Mouse (Mus musculus): ENCODE measurements around the gene Dupd1.

Gene Dupd1

GRCm38 (mm10) chr14:21722021-21722698 is 7.8 kb upstream of the Dupd1 start:
- no peak for DNase-seq (ENCODE audit: low read depth, low spot score)

- no peak for DNase-seq (ENCODE audit: low read depth, low spot score)
Measured at GRCm38 (mm10) chr14:21720430-21721205, 6.2 kb upstream of the Dupd1 start.

- no peak for DNase-seq (ENCODE audit: low read depth, low spot score)
Measured at GRCm38 (mm10) chr14:21719646-21720383, 5.4 kb upstream of the Dupd1 start.

- DNase-seq (ENCODE audit: low read depth, low spot score) = no peak
Measured at GRCm38 (mm10) chr14:21711231-21711630, 3.1 kb downstream of the Dupd1 start.

- DNase-seq (ENCODE audit: low read depth, low spot score) = no peak
Measured at GRCm38 (mm10) chr14:21709545-21709944, 4.8 kb downstream of the Dupd1 start.

- DNase-seq (ENCODE audit: low read depth, low spot score) = no peak
Measured at GRCm38 (mm10) chr14:21706759-21707571, 7.4 kb downstream of the Dupd1 start.

GRCm38 (mm10) chr14:21705462-21705861 is 8.9 kb downstream of the Dupd1 start:
- DNase-seq (ENCODE audit: low read depth, low spot score) = no peak

GRCm38 (mm10) chr14:21703255-21703654 is 11.1 kb downstream of the Dupd1 start:
- no peak for DNase-seq (ENCODE audit: low read depth, low spot score)

- no peak for DNase-seq (ENCODE audit: low read depth, low spot score)
Measured at GRCm38 (mm10) chr14:21702691-21703090, 11.7 kb downstream of the Dupd1 start.

- no peak for DNase-seq (ENCODE audit: low read depth, low spot score)
Measured at GRCm38 (mm10) chr14:21696186-21696830, 18.1 kb downstream of the Dupd1 start.

GRCm38 (mm10) chr14:21695020-21695419 is 19.4 kb downstream of the Dupd1 start:
- DNase-seq (ENCODE audit: low read depth, low spot score) = no peak

- no peak for DNase-seq (ENCODE audit: low read depth, low spot score)
Measured at GRCm38 (mm10) chr14:21691070-21691469, 23.3 kb downstream of the Dupd1 start.

GRCm38 (mm10) chr14:21686376-21687279 is 27.7 kb downstream of the Dupd1 start:
- no peak for DNase-seq (ENCODE audit: low read depth, low spot score)

- DNase-seq (ENCODE audit: low read depth, low spot score) = no peak
Measured at GRCm38 (mm10) chr14:21685411-21686146, 28.8 kb downstream of the Dupd1 start.

GRCm38 (mm10) chr14:21683834-21684233 is 30.5 kb downstream of the Dupd1 start:
- DNase-seq (ENCODE audit: low read depth, low spot score) = no peak

- DNase-seq (ENCODE audit: low read depth, low spot score) = peak; percentile 70
Measured at GRCm38 (mm10) chr14:21682681-21683129, 31.7 kb downstream of the Dupd1 start.

GRCm38 (mm10) chr14:21679631-21680201 is 34.7 kb downstream of the Dupd1 start:
- no peak for DNase-seq (ENCODE audit: low read depth, low spot score)

- DNase-seq (ENCODE audit: low read depth, low spot score) = peak; percentile 50
Measured at GRCm38 (mm10) chr14:21678509-21679285, 35.7 kb downstream of the Dupd1 start.

All from WW6 (cell line).